Mouse (Mus musculus): ENCODE measurements at regions not wholly inside any gene's neighbourhood (a gene's known extent, or its start where the extent isn't known, plus 50 kb on each side); places are given as distances from the start of the nearest gene placed in this dataset.

GRCm38 (mm10) chr2:46678366-46678765, 1561.2 kb upstream of the Zeb2 start:
- H3K9ac ChIP-seq (ENCODE audit: control insufficient read depth, low read depth, low read length, poor library complexity, severe bottlenecking) = no peak overlapping the region
- no peak for TF ChIP-seq GABPA (IDR thresholded peaks at IDR 0.05; ENCODE audit: low read depth, low read length)
- no peak for TF ChIP-seq ZNF384 (IDR thresholded peaks at IDR 0.05; ENCODE audit: low read depth, low read length)
- no peak for TF ChIP-seq POLR2AphosphoS5 (IDR thresholded peaks at IDR 0.05; ENCODE audit: borderline replicate concordance, low read depth, low read length)
- no peak for TF ChIP-seq POLR2AphosphoS2 (IDR thresholded peaks at IDR 0.05; ENCODE audit: low read length)
- no peak for TF ChIP-seq RCOR1 (IDR thresholded peaks at IDR 0.05; ENCODE audit: low read depth, low read length)
- TF ChIP-seq POLR2A (IDR thresholded peaks at IDR 0.05; ENCODE audit: control insufficient read depth in 1 of 2, insufficient read depth in 1 of 2, low read depth in 1 of 2, low read length in 2 of 2, poor library complexity in 1 of 2) = no peak
- no peak for TF ChIP-seq RAD21 (IDR thresholded peaks at IDR 0.05; ENCODE audit: low read depth, low read length)
- no peak for TF ChIP-seq E2F4 (IDR thresholded peaks at IDR 0.05; ENCODE audit: borderline replicate concordance, low read depth, low read length)
- TF ChIP-seq JUND (IDR thresholded peaks at IDR 0.05; ENCODE audit: low read depth, low read length) = no peak

GRCm38 (mm10) chr2:46669517-46670291, 1552.5 kb upstream of the Zeb2 start:
- DNase-seq (ENCODE audit: low read depth, low spot score) = no peak
- TF ChIP-seq GATA1 (IDR thresholded peaks at IDR 0.05; ENCODE audit: low read depth, low read length) (no peak), USF1 (IDR thresholded peaks at IDR 0.05; ENCODE audit: low read depth, low read length) (no peak), ZKSCAN1 (IDR thresholded peaks at IDR 0.05; ENCODE audit: low read depth, low read length) (no peak), UBTF (IDR thresholded peaks at IDR 0.05; ENCODE audit: borderline replicate concordance, insufficient read depth, low read depth, low read length) (no peak), MXI1 (IDR thresholded peaks at IDR 0.05; ENCODE audit: low read depth, low read length) (no peak)
- no peaks in the 10 kb centered on the region for H3K4me1 ChIP-seq (ENCODE audit: control insufficient read depth in 1 of 2, insufficient read depth in 2 of 2, low read length in 2 of 2)
- H3K9ac ChIP-seq (ENCODE audit: control insufficient read depth, low read depth, low read length, poor library complexity, severe bottlenecking) = no peak overlapping the region
- no peaks in the 10 kb centered on the region for H3K36me3 ChIP-seq (ENCODE audit: control insufficient read depth in 1 of 2, insufficient read depth in 2 of 2, low read length in 2 of 2)
- H3K27ac ChIP-seq (ENCODE audit: control insufficient read depth, low read depth, low read length) = no peak overlapping the region
- no peaks in the 10 kb centered on the region for H3K27me3 ChIP-seq (ENCODE audit: control insufficient read depth in 1 of 2, insufficient read depth in 2 of 2, low read length in 2 of 2)
- H3K9me3 ChIP-seq (replicated peaks; ENCODE audit: insufficient read depth, low read length) = no peaks in the 10 kb centered on the region
- H3K79me2 ChIP-seq (ENCODE audit: control insufficient read depth, insufficient read depth, low read length, poor library complexity) = no peaks in the 10 kb centered on the region
- no peak overlapping the region for H3K4me3 ChIP-seq (ENCODE audit: control insufficient read depth in 1 of 2, insufficient read depth in 1 of 2, low read depth in 2 of 2, low read length in 2 of 2)

More at GRCm38 (mm10) chr2:46678366-46678765, 1561.2 kb upstream of the Zeb2 start:
- H3K4me3 ChIP-seq (ENCODE audit: control insufficient read depth in 1 of 2, insufficient read depth in 1 of 2, low read depth in 2 of 2, low read length in 2 of 2) = no peak overlapping the region
- H3K27me3 ChIP-seq (ENCODE audit: control insufficient read depth in 1 of 2, insufficient read depth in 2 of 2, low read length in 2 of 2) = no peaks in the 10 kb centered on the region
- no peak for DNase-seq (ENCODE audit: low read depth, low spot score)
- no peaks in the 10 kb centered on the region for H3K4me1 ChIP-seq (ENCODE audit: control insufficient read depth in 1 of 2, insufficient read depth in 2 of 2, low read length in 2 of 2)
- H3K79me2 ChIP-seq (ENCODE audit: control insufficient read depth, insufficient read depth, low read length, poor library complexity) = no peaks in the 10 kb centered on the region
- H3K36me3 ChIP-seq (ENCODE audit: control insufficient read depth in 1 of 2, insufficient read depth in 2 of 2, low read length in 2 of 2) = no peaks in the 10 kb centered on the region
- no peaks in the 10 kb centered on the region for H3K9me3 ChIP-seq (replicated peaks; ENCODE audit: insufficient read depth, low read length)
- no peak overlapping the region for H3K27ac ChIP-seq (ENCODE audit: control insufficient read depth, low read depth, low read length)

GRCm38 (mm10) chr2:46666990-46667337, 1549.8 kb upstream of the Zeb2 start:
- peaks cover 0 to 7% of the 10 kb centered on the region in 2 experiments; a peak in 2 of 4 replicates for H3K36me3 ChIP-seq (ENCODE audit: control insufficient read depth in 1 of 2, insufficient read depth in 2 of 2, low read length in 2 of 2)
- DNase-seq (ENCODE audit: low read depth, low spot score) = no peak
- no peaks in the 10 kb centered on the region for H3K79me2 ChIP-seq (ENCODE audit: control insufficient read depth, insufficient read depth, low read length, poor library complexity)
- no peaks in the 10 kb centered on the region for H3K9me3 ChIP-seq (replicated peaks; ENCODE audit: insufficient read depth, low read length)
- H3K4me3 ChIP-seq (ENCODE audit: control insufficient read depth in 1 of 2, insufficient read depth in 1 of 2, low read depth in 2 of 2, low read length in 2 of 2) = no peak overlapping the region
- H3K4me1 ChIP-seq (ENCODE audit: control insufficient read depth in 1 of 2, insufficient read depth in 2 of 2, low read length in 2 of 2) = peaks cover 0 to 3% of the 10 kb centered on the region in 2 experiments; a peak in 1 of 4 replicates
- H3K9ac ChIP-seq (ENCODE audit: control insufficient read depth, low read depth, low read length, poor library complexity, severe bottlenecking) = no peak overlapping the region
- H3K27ac ChIP-seq (ENCODE audit: control insufficient read depth, low read depth, low read length) = no peak overlapping the region
- H3K27me3 ChIP-seq (ENCODE audit: control insufficient read depth in 1 of 2, insufficient read depth in 2 of 2, low read length in 2 of 2) = no peaks in the 10 kb centered on the region
- TF ChIP-seq MYC (IDR thresholded peaks at IDR 0.05; ENCODE audit: low read depth, low read length) (no peak), POLR2AphosphoS2 (IDR thresholded peaks at IDR 0.05; ENCODE audit: low read length) (no peak), MXI1 (IDR thresholded peaks at IDR 0.05; ENCODE audit: low read depth, low read length) (no peak), GATA1 (IDR thresholded peaks at IDR 0.05; ENCODE audit: low read depth, low read length) (no peak), MYB (IDR thresholded peaks at IDR 0.05; ENCODE audit: low read depth, low read length) (no peak), RAD21 (IDR thresholded peaks at IDR 0.05; ENCODE audit: low read depth, low read length) (no peak), JUND (IDR thresholded peaks at IDR 0.05; ENCODE audit: low read depth, low read length) (no peak), SIN3A (IDR thresholded peaks at IDR 0.05; ENCODE audit: low read length) (no peak), CHD1 (IDR thresholded peaks at IDR 0.05; ENCODE audit: low read depth, low read length) (no peak), POLR2AphosphoS5 (IDR thresholded peaks at IDR 0.05; ENCODE audit: borderline replicate concordance, low read depth, low read length) (no peak), HCFC1 (IDR thresholded peaks at IDR 0.05; ENCODE audit: low read depth, low read length) (no peak), ZMIZ1 (IDR thresholded peaks at IDR 0.05; ENCODE audit: low read depth, low read length) (no peak), TCF12 (IDR thresholded peaks at IDR 0.05; ENCODE audit: low read depth, low read length) (no peak), BHLHE40 (IDR thresholded peaks at IDR 0.05; ENCODE audit: borderline replicate concordance, low read depth, low read length) (no peak), CHD2 (IDR thresholded peaks at IDR 0.05; ENCODE audit: low read length) (no peak), ZNF384 (IDR thresholded peaks at IDR 0.05; ENCODE audit: low read depth, low read length) (no peak), SMC3 (IDR thresholded peaks at IDR 0.05; ENCODE audit: low read depth, low read length) (no peak)
